Mouse (Mus musculus): ENCODE measurements around the gene Syt16.

DNA sequence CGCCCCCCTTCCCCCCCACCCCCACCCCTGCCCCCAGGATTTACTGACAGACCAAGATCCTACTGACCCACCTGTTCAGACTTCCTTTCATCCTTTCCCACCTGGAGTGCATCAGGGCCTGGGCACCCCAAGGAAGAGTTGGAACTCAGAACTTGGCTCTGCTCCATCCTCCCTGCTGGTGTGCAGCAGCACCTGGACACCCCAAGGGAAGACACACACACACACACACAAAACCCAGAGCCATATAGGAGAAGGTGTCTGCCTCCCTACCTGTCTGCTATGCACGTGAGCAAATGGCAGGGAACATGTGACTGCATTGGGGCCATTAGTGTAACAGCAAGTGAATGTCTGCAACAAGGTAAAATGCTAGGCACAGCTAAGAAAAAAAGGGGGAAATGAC lies 317.8 kb downstream of the Syt16 start:
- TF ChIP-seq POLR2A (IDR thresholded peaks at IDR 0.05; ENCODE audit: low read depth, low read length): no peak
- no peak for TF ChIP-seq CTCF (IDR thresholded peaks at IDR 0.05; ENCODE audit: borderline replicate concordance, insufficient read depth, low read length)

All from embryonic fibroblast, embryonic 13.5 days (primary cell).